Mouse (Mus musculus) kidney, adult 9 months (tissue): ENCODE results near the gene Xpot.

ENCODE experiments used
- DNase-seq: peaks from one replicate; pipeline ENCODE4 v3.0.0; 2022

Gene Xpot

DNA sequence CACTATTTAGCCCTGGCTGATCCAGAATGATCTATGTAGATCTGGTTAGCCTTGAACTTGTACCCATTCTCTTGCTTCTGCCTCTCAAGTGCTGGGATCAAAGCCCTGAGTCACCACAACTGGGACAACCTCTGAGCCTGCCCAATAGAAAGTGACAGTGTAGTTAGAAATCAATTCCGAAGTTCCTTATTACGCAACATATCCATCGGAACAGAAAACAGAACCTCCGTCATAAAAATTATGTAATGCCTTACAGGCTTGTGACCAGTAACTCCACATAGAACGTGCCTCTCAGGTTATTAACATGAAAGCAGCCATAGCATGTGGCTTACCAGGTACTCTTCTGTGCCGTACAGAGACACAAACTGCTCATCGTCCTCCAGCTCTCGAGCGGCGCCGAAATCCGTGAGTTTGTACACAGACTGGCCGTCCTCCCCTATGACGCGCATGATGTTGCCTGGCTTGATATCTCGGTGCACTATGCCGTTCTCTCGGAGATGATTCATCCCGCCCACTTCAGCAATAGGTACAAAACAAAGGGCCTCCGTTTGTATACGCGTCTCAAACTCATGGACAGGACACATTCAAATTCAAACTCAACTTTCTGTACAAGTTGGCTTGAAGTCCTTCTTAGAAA is 54.5 kb downstream of the Xpot start:
- no peak for DNase-seq

DNA sequence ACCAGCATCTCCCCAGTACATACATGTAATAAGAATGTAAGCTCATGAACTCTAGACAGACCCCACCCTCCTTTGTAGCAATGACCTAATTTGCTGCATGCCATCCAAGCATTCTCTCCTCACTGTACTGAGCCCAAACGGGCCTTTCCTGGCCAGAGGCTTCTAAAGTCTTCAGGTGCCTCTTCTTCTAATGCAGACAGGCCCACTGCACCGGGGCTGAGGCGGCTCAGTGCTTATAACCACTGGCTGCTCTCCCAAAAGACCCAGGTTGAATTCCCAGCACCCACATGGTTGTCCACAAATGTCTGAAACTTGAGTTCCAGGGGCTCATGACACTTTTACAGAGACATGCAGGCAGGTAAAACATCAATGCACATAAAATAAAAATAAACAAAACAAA is 55.1 kb downstream of the Xpot start:
- no peak for DNase-seq

DNA sequence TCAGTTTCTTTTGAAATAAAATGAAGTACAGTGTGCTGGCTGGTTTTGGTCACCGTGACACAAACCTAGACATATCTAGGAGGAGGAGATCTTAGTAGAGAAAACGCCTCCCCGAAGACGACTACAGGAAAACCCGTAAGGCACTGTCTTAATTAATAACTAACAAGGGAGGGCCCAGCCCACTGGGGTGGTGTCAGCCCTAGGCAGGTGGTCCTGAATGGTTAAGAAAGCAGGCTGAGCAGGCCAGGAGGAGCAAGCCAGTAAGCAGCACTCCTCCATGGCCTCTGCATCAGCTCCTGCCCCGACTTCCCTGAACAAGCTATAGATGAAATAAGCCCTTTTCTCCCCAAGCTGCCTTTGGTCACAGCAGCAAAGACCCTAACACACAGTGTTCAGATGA is 56.3 kb downstream of the Xpot start:
- DNase-seq = no peak

DNA sequence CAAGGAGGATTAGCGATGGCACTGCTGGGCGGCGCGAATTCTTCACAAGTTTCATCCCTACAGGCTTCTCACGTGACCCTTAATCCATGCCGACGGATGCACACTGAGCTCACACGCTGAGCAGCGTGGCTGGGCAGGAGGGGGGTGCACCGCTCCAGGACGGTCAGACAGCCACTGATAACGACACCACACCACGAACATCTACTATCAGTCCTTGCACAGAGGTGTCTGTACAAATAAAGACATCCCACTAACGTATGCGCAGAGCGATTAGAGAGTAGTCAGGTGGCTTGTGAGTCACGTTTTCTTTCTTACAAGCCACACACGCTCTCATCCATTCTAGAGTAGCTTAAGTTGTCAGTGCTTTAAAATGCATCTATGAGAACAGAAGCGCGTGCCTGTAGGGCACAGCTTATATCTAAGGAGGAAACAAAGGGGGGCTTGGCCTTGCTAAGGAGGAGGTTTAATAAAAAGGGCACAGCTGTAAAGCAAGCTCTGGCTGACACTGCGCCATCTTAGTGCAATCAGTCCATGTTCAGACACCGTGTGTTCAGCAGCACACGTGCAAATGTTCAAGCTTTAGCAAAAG is 57.0 kb downstream of the Xpot start:
- no peak for DNase-seq

DNA sequence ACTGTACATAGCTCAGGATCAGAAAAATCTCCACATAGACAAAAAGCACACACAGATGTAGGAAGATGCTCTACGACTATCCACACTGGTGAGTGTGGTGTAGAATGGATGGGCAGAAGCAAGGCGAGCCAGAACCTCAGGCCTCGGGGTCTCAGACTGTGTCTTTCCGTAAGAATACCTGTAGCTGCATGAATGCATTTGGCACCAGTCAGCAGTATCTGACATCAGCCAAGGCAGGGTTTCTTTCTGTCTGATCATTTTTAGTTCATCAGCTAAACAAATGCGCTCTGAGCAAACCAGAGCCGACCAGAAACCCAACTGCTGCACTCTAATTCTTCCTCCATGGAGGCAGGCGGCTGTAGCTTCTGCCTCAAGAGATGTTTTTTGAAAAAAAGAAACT is 57.6 kb downstream of the Xpot start:
- DNase-seq = no peak

DNA sequence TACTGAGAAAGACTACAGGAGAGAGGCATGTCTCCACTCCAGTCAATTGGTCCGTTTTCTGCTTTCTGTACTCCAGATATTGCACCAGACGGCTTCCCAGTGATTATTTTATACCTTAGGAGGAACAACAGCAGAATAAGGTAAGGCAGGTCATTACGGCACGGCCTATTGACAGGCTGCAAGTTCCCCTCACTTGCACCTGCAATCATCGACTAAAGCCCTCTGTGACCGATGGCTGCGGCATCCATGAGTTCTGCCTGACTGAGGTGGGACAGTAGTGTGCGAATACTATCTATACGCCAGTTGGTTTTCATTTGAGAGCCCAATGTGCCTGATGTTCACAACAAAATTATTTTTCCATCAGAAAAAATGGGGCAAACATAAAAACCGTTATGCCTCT is 58.1 kb downstream of the Xpot start:
- DNase-seq = no peak

DNA sequence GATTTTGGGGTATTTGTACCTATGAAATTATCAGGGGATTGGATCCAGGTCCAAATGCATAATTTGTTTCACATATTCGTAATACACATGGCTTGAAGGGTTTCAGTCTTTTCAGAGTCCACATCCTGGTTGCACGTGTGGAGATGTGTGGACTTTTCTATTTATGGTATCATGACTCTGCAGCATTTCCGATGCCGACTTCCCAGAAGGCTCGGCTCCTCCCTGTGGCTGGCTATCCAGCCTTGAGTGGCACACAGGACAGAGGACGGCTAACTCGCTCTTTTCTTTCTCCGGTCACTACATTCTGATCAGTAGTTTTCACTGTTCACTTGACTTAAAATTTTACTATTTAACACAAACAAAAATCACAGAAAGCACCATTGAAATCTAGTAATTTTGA is 61.7 kb downstream of the Xpot start:
- no peak for DNase-seq

DNA sequence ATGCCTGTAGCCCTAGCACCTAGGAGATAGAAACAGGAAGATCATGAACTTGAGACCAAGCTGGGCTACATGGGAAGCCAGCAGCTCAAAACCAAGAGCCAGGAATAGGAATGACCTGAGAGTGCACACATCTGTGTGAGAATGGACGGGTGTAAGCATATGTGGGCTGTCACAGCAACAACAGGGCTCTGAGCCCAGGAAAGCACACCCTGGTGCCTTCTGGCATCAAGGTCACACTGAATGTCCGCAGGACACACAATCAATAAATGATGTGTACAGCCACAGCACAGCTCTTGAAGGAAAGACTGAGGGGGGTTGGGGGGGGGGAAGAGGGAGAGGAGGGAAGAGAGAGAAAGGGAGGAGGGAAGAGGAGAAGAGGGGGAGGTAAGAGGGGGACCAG is 67.9 kb downstream of the Xpot start:
- no peak for DNase-seq

DNA sequence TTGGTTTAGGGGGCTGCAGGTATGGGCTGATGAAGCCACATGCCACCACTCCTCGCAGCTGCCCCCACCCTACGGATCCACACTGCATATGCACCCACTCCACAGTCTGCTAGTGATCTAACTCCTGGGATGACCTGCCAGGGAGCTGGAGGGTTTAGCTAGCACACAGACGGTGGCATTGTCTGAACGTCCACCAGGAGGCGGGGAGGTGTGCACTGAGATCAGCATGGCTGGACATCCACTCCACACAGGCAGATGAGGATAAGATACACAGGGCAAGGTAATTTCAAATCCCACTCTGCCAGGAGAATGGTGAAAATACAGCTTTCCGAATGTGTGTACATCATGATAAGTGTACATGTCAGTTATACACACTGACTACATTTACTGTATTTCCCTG is 69.9 kb downstream of the Xpot start:
- DNase-seq = no peak

DNA sequence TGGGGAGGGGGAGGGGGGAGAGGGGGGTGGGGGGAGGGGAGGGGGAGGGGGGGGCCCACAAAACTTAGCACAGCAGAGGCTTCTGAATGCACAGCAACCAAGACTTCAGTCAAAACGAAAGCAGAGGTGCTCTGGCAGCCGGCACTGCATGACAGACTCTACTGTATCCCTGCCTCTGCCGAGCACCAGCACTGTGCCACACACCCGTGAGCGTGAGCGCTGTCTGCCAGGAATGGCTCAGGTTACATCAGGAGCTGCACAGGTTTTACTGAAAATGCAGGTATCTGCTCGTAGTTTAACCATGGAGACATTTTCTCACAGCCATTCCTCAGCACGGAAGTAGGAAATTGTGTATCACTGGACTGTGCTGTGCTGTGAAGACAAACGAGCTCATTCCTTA is 75.8 kb downstream of the Xpot start:
- DNase-seq = no peak

DNA sequence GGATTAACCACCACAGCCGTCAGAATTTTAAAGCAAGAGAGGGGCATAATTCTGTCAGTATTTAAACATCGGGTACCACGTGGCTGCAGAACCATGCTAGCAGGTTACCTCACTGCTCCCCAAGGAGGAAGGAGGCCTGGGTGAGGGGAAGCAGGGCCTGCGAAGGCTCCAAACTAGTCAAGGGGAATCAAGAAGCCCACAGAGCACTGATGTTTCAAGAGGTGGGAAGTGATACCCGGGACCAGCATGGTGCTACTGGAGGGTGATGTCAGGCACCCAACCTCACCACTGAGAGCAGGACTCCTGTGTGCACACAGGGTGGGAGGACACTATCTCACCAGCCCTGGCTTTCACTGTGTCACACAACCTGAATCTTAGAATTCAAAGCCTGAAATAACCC is 76.5 kb downstream of the Xpot start:
- DNase-seq = no peak

DNA sequence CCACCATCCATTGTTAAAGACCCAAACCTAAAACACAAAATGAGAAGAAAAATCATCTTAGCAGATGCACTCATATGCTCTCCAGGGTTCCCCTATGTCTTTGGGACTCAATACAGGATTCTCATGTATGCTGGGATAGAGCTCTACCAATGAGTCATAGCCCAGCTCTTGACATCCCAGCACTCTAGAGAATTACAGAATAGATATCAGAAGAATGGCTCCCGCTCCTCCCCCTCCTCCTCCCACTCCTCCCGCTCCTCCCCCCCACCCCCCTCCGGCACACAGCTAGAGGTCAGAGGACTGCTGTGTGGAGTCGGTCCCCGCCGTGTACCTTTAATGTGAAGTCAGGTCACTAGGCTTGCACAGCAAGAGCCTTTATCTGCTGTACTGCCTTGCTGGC is 79.0 kb downstream of the Xpot start:
- DNase-seq = no peak

DNA sequence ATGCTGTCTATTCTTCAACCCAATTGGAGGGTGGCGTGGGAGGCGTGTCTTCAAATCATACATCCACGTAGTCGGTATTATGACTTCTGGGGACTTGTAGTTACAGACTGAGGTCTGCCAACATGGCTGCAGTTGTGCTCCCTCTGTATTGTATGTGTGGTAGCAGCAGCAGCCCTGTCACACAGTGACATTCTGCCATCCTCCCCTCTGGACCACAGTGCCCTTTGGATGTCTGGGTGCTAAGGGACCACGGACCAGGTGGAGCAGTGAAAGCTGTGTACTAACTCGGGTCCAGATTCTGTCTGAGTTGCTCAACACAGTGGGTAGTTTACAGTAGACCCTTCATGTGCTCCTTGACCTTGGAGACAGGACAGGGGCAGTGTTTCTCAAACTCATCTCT is 82.6 kb downstream of the Xpot start:
- no peak for DNase-seq

DNA sequence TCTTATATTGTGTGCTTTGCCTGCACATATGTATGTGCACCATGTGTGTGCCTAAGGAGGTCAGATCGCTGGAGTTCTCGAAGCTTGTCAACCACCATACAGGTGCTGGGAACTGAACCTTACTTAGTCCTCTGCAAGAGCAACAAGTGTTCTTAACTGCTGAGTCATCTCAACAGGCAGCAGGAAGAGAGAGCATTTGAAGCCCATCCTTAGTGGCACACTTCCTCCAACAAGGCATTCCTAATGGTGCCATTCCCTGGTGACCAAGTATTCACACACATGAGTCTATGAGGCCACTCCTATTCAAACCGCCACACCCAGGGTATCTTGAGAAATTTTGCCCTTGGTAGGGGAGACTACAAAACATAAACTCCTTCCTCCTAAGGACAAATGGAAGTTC is 84.0 kb downstream of the Xpot start:
- no peak for DNase-seq
